Mouse (Mus musculus): ENCODE data around the gene Prss57.

Prss57 gene

GRCm38 (mm10) chr10:79807826-79808225 is 17.1 kb upstream of the Prss57 start:
- DNase-seq (ENCODE audit: low spot score) = no peak

GRCm38 (mm10) chr10:79806972-79807371 is 16.2 kb upstream of the Prss57 start:
- no peak for DNase-seq (ENCODE audit: low spot score)

GRCm38 (mm10) chr10:79806331-79806730 is 15.6 kb upstream of the Prss57 start:
- no peak for DNase-seq (ENCODE audit: low spot score)

GRCm38 (mm10) chr10:79805636-79806035 is 14.9 kb upstream of the Prss57 start:
- no peak for DNase-seq (ENCODE audit: low spot score)

- peak; percentile 91 for DNase-seq (ENCODE audit: low spot score)
Observed at GRCm38 (mm10) chr10:79803716-79804323, 13.1 kb upstream of the Prss57 start.

- DNase-seq (ENCODE audit: low spot score) = peak; percentile 46
Observed at GRCm38 (mm10) chr10:79802331-79802971, 11.7 kb upstream of the Prss57 start.

GRCm38 (mm10) chr10:79801837-79802236 is 11.1 kb upstream of the Prss57 start:
- DNase-seq (ENCODE audit: low spot score) = no peak

- no peak for DNase-seq (ENCODE audit: low spot score)
Observed at GRCm38 (mm10) chr10:79800508-79800907, 9.7 kb upstream of the Prss57 start.

GRCm38 (mm10) chr10:79798289-79798928 is 7.6 kb upstream of the Prss57 start:
- no peak for DNase-seq (ENCODE audit: low spot score)

- DNase-seq (ENCODE audit: low spot score) = no peak
Observed at GRCm38 (mm10) chr10:79797326-79797725, 6.6 kb upstream of the Prss57 start.

GRCm38 (mm10) chr10:79795905-79796304 is 5.1 kb upstream of the Prss57 start:
- DNase-seq (ENCODE audit: low spot score) = no peak

GRCm38 (mm10) chr10:79794491-79794931 is 3.8 kb upstream of the Prss57 start:
- no peak for DNase-seq (ENCODE audit: low spot score)

GRCm38 (mm10) chr10:79793738-79794490 is 3.2 kb upstream of the Prss57 start:
- peak; percentile 68 for DNase-seq (ENCODE audit: low spot score)

- peak; percentile 85 for DNase-seq (ENCODE audit: low spot score)
Observed at GRCm38 (mm10) chr10:79793051-79793737, 2.4 kb upstream of the Prss57 start, which contains the start of gene Palm. Gene Palm, plus strand, starts transcription at chr10:79793572.

GRCm38 (mm10) chr10:79792339-79793040 is 1.7 kb upstream of the Prss57 start:
- no peak for DNase-seq (ENCODE audit: low spot score)

- DNase-seq (ENCODE audit: low spot score) = no peak
Observed at GRCm38 (mm10) chr10:79789581-79789980, 1.2 kb downstream of the Prss57 start.

- peak; percentile 84 for DNase-seq (ENCODE audit: low spot score)
Observed at GRCm38 (mm10) chr10:79788386-79789158, 2.2 kb downstream of the Prss57 start.

GRCm38 (mm10) chr10:79783920-79784800 is 6.6 kb downstream of the Prss57 start:
- DNase-seq (ENCODE audit: low spot score) = no peak

- no peak for DNase-seq (ENCODE audit: low spot score)
Observed at GRCm38 (mm10) chr10:79783050-79783449, 7.7 kb downstream of the Prss57 start.
